Mouse (Mus musculus): ENCODE data around the gene Dhx9. TPM values are rescaled to one million over a fixed set of nuclear protein-coding genes. Genes with fewer than 3 reads are reported as not detected.
"Not testable (repeated sequence)": the region's sequence is repeated elsewhere in the genome, so short reads cannot be mapped to it uniquely, and the experiment has no call there.

The Dhx9 gene
- total RNA-seq, 2 experiments from 2014 or later: 105 to 106 TPM

GRCm38 (mm10) chr1:153486120-153486519 lies 1.3 kb downstream of the Dhx9 start:
- DNase-seq (ENCODE audit: low spot score in 2 of 2): not testable (repeated sequence)

DNA sequence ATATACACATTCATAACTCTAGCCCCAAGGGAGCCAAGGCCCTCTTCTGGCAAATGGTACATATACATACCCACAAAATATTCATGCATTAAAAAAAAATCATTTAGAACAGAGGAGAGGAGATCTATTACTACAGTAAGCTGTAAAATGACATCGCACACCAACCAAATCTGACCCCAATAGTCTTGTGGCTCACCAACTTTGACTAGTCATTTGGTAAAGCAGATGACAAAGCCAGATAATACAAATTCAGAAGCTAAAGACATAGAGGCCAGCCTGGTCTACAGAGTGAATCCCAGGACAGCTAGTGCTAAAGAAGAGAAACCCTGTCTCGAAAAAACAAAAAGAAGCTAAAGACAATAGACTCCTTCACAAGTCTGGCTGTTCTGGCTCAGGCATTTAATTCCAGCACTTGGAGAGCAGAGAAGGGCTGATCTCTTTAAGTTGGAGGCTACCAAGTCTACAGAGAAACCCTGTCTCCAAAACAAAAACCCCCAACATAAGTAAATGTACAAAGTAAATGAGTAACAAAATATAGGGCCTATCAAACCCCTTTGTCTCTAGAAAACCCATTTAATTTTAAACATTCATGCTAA lies 2.2 kb downstream of the Dhx9 start:
- no peak for DNase-seq (ENCODE audit: low spot score in 2 of 2)

DNA sequence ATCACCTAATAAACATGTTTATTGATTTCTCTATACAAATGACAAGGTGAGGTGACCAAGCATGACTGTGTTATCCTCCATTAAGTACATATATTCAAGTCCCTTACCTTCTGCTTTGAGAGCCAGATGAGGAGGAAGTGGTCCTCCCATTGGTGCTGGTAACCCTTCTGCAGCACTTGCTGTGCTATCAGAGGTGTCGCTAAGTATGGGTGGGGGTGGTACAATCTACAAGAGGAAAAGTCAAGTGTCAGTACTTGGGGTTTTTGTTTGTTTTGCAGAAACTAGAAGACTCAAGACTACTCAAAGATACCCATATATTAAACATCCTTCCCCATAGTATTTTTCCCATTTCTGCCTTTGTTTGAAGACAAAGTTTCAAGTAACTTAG lies 6.4 kb downstream of the Dhx9 start:
- no peak for DNase-seq (ENCODE audit: low spot score in 2 of 2)

- DNase-seq (ENCODE audit: low spot score in 2 of 2): peak in 1 of 2 experiments; percentile 70
These were observed 7.0 kb downstream of the Dhx9 start for GRCm38 (mm10) chr1:153480386-153481024.

GRCm38 (mm10) chr1:153479296-153479695 lies 8.2 kb downstream of the Dhx9 start:
- peak in 1 of 2 experiments; percentile 26 for DNase-seq (ENCODE audit: low spot score in 2 of 2)

DNA sequence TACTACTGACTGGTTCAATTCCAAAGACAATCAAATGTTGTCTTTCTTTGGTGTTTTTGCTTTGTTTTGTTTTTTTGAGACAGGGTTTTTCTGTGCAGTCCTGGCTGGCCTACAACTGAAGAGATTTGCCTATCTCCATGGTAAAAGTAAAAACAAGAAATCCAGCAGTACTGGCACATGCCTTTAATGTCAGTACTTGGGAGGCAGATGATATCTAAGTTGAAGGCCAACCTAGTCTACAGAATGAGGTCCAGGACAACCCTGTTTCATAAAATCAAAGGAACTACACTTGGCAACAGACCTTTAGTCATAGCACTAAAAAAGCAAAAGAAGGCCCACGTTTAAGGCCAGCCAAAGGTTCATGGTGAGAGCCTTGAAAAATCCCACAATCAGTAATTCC lies 25.7 kb downstream of the Dhx9 start:
- DNase-seq (ENCODE audit: low spot score in 2 of 2): no peak

DNA sequence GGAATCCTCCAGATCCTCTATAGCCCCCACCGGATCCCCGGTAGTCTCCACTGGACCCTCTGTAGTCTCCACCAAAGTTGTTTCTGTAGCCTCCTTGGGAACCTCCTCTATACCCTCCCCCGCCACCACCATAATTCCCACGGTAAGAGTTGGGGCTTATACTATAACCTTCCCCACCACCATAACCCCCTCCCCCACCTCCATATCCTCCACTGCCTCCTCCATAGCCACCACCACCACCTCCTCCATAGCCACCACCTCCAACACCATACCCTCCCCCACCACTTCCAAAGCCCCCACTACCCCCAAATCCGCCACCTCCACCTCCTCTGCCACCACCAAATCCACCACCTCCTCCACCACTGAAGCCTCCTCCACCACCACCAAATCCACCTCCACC lies 31.3 kb downstream of the Dhx9 start:
- no peak for DNase-seq (ENCODE audit: low spot score in 2 of 2)

DNA sequence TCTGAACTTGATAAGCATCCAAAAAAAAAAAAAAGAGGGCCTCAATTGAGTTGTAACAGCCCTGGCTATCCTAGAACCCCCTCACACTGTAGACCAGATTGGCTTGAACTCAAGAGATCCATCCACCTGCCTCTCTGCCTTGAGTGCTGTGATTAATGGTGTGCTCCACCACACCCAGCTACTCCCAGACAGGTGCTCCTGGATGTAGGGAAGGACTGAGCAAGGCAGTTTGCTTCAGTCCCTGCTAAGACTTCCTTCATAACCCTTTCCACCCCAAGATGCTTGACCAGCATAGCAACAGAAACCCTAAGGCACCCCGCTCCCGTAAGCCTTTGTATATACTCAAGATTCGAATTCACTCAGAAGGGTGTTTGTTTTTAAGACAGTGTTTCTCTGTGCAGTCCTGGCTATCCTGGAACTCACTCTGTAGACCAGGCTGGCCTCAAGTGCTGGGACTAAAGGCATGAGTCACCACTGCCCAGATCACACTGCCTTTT lies 34.3 kb downstream of the Dhx9 start:
- no peak for DNase-seq (ENCODE audit: low spot score in 2 of 2)

- DNase-seq (ENCODE audit: low spot score in 2 of 2): peak; percentile 21 to 72
These were observed 36.0 kb downstream of the Dhx9 start for GRCm38 (mm10) chr1:153451237-153452154.

DNA sequence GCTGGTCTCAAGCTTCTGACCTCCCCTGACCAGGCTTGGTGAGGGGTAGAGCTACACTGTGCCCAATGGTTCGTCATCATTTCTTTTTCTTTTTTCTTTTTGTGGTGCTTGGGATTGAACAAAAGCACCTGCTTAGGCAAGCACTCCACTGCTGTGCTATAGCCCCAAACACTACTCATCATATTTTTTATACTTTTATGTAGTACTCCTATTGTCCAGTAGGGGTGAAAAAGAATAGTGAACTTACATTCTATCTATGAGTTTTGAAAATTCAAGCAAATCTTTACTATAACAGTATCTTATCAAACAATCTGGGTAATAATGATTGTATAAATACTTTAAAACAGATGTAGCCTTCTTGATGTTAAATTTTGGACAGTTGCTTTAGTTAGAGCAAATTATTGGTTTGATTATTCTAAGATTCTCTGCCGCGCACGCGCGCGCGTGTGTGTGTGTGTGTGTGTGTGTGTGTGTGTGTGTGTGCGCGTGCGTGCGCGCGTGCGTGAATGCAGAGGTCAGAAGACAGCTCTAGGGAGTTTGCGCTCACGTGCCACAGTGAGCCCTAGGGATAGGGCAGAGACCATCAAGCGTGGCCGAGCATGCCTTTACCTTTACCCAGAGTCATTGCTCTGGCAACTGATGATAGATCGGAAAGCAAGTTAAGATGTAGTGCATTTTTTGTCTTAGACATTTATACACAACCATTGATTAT lies 41.2 kb downstream of the Dhx9 start:
- DNase-seq (ENCODE audit: low spot score in 2 of 2): no peak

GRCm38 (mm10) chr1:153443632-153444031 lies 43.8 kb downstream of the Dhx9 start:
- DNase-seq (ENCODE audit: low spot score in 2 of 2): no peak

- DNase-seq (ENCODE audit: low spot score in 2 of 2): no peak
These were observed 44.4 kb downstream of the Dhx9 start for GRCm38 (mm10) chr1:153443019-153443418.

DNA sequence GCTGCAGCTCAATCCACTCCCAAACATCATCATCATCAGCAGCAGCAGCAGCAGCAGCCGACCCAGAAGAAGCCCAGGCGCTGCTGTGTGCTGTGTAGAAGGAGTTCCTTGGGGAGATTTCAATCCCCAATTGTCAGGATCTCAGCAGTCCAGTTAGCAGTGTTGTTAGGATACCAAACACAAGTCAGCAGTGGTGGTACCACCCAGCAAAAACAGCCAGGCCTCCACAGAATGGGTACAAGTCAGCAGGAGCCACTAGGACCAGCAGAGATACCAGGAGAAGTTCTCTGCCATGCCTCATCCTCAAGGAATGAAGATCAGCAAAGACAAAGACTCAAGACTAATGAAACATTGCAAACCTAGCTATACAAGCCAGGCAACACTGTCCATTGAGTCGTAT lies 45.8 kb downstream of the Dhx9 start:
- no peak for DNase-seq (ENCODE audit: low spot score in 2 of 2)

DNA sequence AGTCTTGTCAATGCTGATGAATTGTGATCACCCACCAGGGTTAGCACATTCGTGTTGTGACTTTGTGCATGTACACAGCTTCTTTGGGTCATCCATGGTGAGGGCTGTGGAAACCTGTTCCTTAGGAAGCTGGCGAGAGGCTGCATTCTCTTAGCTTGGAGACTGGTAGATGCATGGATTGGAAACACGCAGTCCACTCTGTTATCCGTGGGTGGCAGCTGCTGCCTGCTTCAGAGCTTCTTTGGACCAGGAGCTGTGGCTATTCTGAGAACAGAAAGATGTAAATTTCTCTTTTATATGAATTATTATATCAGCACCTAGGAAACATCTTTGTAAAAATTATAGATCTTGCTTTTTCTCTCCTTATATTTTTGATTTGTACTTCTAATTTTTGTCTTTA lies 46.7 kb downstream of the Dhx9 start:
- DNase-seq (ENCODE audit: low spot score in 2 of 2): no peak

- DNase-seq (ENCODE audit: low spot score in 2 of 2): no peak
These were observed 49.9 kb downstream of the Dhx9 start for GRCm38 (mm10) chr1:153437536-153437935.

DNA sequence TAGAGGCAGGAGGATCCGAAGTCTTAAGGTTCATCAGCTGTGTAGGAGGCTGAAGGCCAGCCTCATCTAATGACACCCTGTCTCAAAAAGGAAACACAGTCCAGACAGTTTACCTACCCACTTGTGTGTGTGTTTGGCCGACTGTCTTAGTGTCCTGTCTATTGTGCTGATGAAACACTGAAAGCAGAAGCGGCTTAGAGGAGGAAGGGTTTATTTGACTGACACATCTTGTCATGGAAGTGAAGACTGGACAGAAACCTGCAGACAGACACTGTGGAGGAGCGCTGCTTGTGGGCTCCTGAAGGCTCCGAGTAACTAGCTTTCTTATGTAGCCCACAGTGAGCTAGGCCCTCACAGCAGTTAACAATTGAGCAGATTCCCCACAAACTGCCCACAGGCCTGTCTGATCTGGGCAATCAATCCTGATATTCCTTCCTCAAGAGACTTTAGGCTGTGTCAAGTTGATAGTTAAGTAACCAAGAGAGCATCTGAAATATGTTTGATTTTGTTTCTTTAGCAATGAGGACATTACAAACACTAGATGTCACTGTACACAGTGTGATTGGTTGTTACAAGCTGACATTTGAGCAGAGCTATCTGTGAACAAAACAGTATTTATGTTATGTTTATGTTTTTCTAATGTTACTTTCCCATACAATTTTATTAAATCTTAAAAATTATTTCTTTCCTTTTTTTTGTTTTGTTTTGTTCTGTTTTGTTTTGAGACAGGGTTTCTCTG lies 53.4 kb downstream of the Dhx9 start:
- DNase-seq (ENCODE audit: low spot score in 2 of 2): no peak

- DNase-seq (ENCODE audit: low spot score in 2 of 2): no peak
These were observed 55.1 kb downstream of the Dhx9 start for GRCm38 (mm10) chr1:153432329-153432728.

GRCm38 (mm10) chr1:153431701-153432100 lies 55.8 kb downstream of the Dhx9 start:
- DNase-seq (ENCODE audit: low spot score in 2 of 2): no peak

- DNase-seq (ENCODE audit: low spot score in 2 of 2): no peak
These were observed 56.3 kb downstream of the Dhx9 start for GRCm38 (mm10) chr1:153431158-153431557.

GRCm38 (mm10) chr1:153424770-153425584 lies 62.5 kb downstream of the Dhx9 start, which contains the start of gene Shcbp1l:
Gene Shcbp1l, plus strand, starts transcription at chr1:153425162.
- peak; percentile 67 to 85 for DNase-seq (ENCODE audit: low spot score in 2 of 2)

Measured in layer of hippocampus, adult 18-20 months (tissue).